Mouse (Mus musculus): Measurements from ENCODE around the gene Adgrl4. TPM values are rescaled to one million over a fixed set of nuclear protein-coding genes. Genes with fewer than 3 reads are reported as not detected.

Gene Adgrl4
- polyA plus RNA-seq (2012; ENCODE audit: low replicate concordance), result 0.06 and 0.40 TPM in 2 replicates

DNA sequence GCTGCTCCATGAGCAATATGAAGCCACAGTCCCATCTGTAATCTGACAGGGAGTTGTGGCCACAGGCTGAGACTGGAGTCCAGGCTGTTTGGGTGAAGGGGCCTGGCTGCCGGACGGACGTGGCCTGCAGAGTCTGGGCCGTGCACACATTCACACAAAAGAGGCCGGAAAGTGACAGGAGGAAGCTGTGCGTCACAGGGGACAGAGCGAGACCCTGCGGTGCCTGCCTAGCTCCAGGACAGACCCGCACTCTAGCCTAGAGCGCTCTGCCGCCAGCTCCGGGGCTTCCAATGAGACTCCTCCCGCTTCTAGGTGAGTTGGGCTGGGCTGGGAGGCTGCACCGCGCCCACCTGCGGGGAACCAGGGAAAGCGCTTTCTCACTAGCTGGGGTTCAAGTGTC, at the start of gene Adgrl4:
Gene Adgrl4, plus strand, starts transcription at position 195 of the 400 bp plus-strand sequence.

Measured in leukemia stem cell, adult 10-12 weeks (primary cell).